Mouse (Mus musculus) layer of hippocampus, postnatal 10 days (tissue): ENCODE results near the gene Igsf1. TPM values are rescaled to one million over a fixed set of nuclear protein-coding genes. Genes with fewer than 3 reads are reported as not detected.

ENCODE experiments used
- DNase-seq, 2 experiments: peaks; one replicate each; pipeline ENCODE4 v3.0.0; 2021; ENCODE audit warnings: low spot score in 2 of 2
- long read RNA-seq: library from polyadenylated mRNA; stranded (forward); transcript quantifications from one replicate; pipeline ENCODE4 v2.0.0, GENCODE M21; 2023
- total RNA-seq, 2 experiments: library from RNA; stranded (reverse); gene quantifications; 2 replicates each; pipeline ENCODE4 v1.2.3; 2021

The Igsf1 gene
- total RNA-seq, result 10 to 100 TPM; 20.0 to 22.4 TPM
- long read RNA-seq, partial matches to known transcripts, result 10 of 12 reads
- long read RNA-seq, other reads (novel, unspliced or antisense), result 1 of 12 reads

- peak; percentile 13 to 24 for DNase-seq
Measured at GRCm38 (mm10) chrX:49797213-49798019, at the start of gene Igsf1. TSS of gene Igsf1 (minus strand) at chrX:49797749.

GRCm38 (mm10) chrX:49770828-49771227 lies 26.7 kb downstream of the Igsf1 start:
- no peak for DNase-seq

- DNase-seq, result no peak
Measured at GRCm38 (mm10) chrX:49745192-49745591, 52.4 kb downstream of the Igsf1 start.

GRCm38 (mm10) chrX:49734959-49735358 lies 62.6 kb downstream of the Igsf1 start, which contains the start of gene Olfr1321:
TSS of gene Olfr1321 (minus strand) at chrX:49735059.
- DNase-seq, result no peak

Other genes with a start within 250 kb of the Igsf1 start
- gene Olfr1320, start 125.4 kb downstream of the Igsf1 start, total RNA-seq, result not detected
- gene Olfr1321, start 62.7 kb downstream of the Igsf1 start, total RNA-seq, result not detected
- not detected for gene Olfr1322, start 93.7 kb upstream of the Igsf1 start, total RNA-seq
- not detected for gene Olfr1323, start 221.6 kb upstream of the Igsf1 start, total RNA-seq